Mouse (Mus musculus) spleen, postnatal 4 days (tissue): ENCODE results near the gene Krtap2-4.

Experiments
- DNase-seq, 2 experiments: peaks; one replicate each; pipeline ENCODE4 v3.0.0; 2022; ENCODE audit warnings: low spot score in 2 of 2

Gene Krtap2-4

DNA sequence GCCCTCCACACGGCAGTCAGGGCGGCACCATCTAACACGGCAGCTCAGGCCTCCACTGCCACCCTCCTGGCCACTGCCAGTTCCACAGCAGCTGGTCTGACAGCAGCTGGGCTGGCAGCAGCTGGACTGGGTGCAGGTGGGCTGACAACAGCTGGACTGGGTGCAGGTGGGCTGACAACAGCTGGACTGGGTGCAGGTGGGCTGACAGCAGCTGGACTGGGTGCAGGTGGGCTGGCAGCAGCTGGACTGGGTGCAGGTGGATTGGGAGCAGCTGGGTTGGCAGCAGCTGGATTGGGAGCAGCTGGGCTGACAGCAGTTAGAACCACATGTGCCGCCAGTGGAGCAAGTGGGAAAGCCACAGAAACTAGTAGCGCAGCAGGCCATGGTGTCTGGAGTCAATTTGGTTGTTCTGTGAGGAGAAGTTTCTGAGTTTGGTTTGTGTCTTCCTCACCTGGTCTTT lies 31.4 kb downstream of the Krtap2-4 start, which contains the start of gene Krtap1-4:
Krtap1-4 (minus strand) TSS at position 410 of the 460 bp plus-strand sequence.
- DNase-seq = no peak

DNA sequence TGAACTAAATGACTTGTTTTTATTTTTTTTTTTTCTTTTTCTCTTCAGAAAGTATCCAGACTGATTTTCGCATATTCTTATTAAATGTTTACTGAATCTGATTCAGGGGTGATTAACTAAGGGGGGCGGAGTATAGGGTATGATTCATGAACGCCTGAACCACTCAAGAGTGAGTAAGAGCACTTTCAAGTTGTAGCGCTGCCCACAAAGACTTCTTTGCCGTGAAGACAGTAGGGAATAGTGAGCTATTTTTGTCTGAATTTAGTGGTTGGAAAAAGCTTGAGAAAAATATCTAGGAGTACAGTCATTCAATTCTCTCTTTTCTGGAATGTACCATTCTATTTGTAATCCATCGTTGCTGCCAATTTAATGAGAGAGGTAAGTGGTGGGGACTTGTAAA lies 33.1 kb downstream of the Krtap2-4 start:
- DNase-seq = no peak

GRCm38 (mm10) chr11:99581051-99581450 lies 33.6 kb downstream of the Krtap2-4 start:
- DNase-seq = no peak

DNA sequence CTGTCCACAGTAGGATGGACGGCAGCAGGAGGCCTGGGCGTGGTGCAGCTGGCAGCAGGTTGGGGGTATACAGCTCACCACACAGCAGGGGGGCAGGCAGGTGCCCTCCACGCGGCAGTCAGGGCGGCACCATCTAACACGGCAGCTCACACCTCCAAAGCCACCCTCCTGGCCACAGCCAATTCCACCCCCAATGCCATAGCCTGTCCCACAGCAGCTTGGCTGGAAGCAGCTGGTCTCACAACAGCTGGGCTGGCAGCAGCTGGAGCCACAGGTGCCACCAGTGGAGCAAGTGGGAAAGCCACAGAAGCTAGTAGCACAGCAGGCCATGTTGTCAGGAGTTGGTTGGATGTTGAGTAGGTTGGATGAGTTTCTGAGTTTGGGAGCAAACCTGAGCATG lies 34.0 kb downstream of the Krtap2-4 start, which contains the start of gene Krtap1-5:
Krtap1-5 (minus strand) TSS at position 381 of the 400 bp plus-strand sequence.
- no peak for DNase-seq

GRCm38 (mm10) chr11:99574106-99574505 lies 40.5 kb downstream of the Krtap2-4 start:
- DNase-seq = peak; percentile 25 to 78

- DNase-seq = no peak
Measured at GRCm38 (mm10) chr11:99573164-99573563, 41.5 kb downstream of the Krtap2-4 start.

- DNase-seq = no peak
Measured at GRCm38 (mm10) chr11:99566530-99566929, 48.1 kb downstream of the Krtap2-4 start, which contains the start of gene Krtap3-1. Gene Krtap3-1 (minus strand): TSS chr11:99566630.
